Mouse (Mus musculus) ovary, adult 18-20 months (tissue): ENCODE results near the gene Fat3.
A peak's percentile ranks its signal among the peaks of the same experiment; 100 is the strongest.

Source experiments
- DNase-seq: peaks from one replicate; pipeline ENCODE4 v3.0.0; 2022; ENCODE audit warnings: low spot score, mixed read lengths

Gene Fat3

GRCm38 (mm10) chr9:16501186-16501711 lies at the start of gene Fat3:
TSS of gene Fat3 (minus strand) at chr9:16501285.
- no peak for DNase-seq

DNA sequence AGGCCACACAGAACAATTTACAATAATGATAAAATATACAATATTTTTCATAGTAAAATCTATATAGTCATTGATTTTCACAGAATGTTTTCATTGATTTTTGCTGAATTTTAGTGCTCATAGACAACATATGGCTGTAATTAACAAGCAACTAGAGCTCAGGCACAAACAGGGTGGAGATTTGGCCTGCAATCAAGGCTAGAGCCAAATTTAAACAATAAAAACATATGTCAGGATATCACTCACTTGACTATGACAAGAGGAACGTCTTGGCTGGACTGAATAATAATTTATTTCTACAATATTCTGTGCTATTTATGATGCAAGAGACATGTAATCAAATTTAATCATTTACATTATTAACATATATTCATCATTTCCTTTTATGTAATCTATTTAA lies 31.8 kb upstream of the Fat3 start:
- DNase-seq = no peak

DNA sequence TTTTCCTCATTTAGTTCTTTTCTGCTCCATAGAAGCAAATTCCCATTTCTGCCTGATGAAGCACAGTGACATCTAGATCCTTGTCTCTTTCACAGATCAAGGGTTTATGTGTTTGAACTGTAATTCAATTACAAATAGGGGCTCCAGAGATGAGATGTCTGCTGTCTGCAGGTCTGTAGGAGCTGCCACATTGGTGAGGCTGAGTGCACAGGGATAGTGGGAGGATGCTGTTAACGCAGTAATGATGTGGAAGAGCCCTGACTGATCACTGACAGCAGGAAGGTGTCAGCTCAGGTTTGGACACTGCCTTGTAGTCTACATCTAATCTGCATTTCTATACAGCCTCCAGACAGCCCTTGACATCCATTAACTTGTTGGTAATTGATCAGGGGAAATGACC lies 16.5 kb upstream of the Fat3 start:
- no peak for DNase-seq

DNA sequence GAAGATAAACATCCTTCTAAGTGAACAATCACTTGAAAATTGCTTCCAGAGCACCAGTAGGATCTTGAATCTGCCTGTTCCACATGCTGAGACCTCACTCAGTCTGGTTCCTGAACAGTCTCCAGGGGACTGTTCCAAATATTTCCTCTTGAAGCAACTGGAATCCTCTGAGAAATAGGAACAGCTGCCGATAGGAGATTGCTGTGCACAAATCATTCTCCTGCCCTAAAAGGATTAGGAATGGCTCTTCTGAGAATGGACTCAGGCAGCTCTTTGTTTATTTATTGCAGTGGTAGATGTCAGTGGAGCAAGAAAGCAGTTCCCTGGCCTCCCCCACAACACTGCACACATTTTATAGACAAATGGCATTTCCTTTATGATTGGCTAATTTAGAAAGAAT lies 10.9 kb upstream of the Fat3 start:
- DNase-seq = no peak

GRCm38 (mm10) chr9:16503776-16504175 lies 2.7 kb upstream of the Fat3 start:
- no peak for DNase-seq

DNA sequence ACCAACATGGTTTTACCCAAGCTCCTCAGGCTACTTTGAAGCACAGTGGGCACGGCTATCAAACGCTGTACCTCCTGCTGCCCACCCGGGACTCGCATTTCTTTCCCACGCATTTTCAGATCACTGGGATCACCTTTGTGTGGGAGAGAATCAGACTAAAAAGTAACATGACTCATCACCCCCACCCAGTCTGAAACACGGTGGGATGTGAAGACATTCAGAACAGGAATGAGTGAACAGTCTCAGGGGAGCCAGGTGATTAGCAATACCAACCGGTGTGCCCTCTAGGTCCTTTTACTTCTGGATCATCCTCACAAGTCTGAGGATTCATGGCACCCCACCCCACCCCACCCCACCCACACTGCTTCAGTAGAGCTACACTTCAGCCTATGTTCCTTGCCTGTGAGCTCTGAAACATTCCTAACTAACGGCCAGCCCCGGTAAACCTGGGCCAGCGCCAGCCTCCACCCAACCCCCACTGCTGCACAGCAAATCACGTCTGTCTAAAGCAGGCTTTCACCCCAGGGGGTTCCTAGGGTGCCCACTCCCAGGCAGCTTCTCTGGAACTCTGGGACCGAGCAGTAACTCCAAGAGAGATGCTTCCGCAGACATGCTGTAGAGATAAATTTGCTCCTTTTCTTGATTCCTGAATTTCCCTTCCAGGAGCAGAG lies 1.7 kb upstream of the Fat3 start:
- DNase-seq = no peak

DNA sequence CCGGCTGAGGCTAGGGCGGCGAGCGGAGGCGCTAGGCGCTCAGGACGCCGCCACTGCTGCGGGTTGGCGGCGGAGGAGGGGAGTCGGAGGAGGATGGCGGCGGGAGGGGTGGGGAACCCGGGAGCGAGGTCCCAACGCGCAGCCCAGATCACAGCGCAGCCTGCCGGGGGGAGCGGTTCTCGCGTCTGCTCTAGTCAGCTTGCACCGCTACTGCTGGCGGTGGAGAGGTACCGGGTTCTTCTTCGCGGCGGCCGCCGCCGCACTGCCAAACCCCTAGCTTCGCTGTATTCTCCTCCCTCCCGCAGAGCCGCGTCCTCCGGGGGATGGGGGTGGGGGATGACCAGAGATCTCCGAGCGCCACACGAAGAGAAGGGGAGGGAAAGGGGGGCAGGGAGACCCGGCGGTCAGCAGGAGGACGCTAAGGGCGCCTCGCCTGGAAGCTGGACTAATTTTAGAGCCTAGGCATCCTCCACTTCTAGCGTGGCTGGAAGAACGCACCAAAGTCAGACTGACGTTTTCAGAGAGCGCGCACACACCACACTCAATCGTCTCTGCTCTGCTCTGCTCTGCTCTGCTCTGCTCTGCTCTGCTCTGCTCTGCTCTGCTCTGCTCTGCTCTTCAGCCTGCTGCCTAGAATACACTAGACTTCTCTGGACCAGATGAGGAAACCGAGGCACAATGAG lies 1.0 kb upstream of the Fat3 start:
- DNase-seq = peak; percentile 20

- peak; percentile 1 for DNase-seq
Observed at GRCm38 (mm10) chr9:16500382-16501185, 501 bp downstream of the Fat3 start.

DNA sequence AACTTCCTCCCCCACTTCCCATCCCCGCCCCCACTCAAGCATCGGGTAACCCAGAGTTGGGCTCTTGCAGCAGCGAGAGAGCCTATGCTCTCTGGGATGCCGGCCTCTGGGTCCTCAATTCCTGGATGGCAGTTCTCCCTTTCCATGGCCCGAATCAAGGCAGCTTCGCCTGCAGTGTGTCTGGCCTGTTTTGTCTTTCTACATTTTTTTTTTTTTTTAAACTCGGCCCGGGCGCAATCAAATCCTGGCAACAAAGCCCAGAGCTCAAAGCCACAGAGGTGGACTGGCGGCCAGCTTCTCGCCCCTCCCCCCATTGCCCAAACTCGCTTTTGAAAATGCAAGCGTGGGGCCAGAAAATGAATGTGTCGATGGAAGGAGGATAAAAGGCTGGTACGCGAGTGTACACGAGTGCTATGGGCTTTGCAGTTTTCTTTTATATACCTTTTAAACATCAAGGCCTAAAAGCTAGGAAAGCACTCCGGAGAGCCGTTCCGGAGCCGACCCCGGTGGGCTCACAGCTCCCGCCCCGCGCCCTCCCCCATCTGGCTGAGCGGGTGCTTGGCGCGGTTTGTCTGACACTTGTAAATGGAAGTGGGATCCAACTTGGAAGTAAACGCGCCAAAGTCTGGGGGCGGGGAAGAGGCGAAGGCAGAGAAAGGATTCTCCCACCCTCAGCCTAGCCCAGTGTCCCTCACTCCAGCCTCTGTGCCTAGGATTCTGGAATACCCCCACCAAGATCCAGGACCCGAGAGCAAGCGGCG lies 1.3 kb downstream of the Fat3 start:
- DNase-seq = peak; percentile 1

GRCm38 (mm10) chr9:16498876-16499275 lies 2.2 kb downstream of the Fat3 start:
- no peak for DNase-seq

DNA sequence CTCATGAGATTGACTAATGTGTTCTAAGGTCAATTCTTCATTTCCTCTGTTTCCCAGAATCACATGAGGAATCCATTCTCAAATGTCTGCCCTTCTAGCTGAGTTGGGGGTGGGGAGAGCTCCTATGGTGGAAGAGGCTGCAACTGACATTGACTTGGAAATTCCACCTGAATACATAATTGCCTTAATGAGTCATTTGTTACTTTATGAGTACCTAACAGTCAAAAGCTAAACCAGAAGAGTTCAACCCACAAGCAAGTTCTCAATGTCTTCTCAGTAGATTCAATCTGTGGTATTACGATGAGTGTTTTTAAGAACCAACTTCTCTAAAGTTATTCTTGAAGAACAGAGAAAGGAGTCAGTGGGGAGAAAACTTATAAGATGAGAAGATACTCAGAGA lies 3.7 kb downstream of the Fat3 start:
- no peak for DNase-seq

- no peak for DNase-seq
Observed at GRCm38 (mm10) chr9:16496331-16496730, 4.8 kb downstream of the Fat3 start.

- no peak for DNase-seq
Observed at GRCm38 (mm10) chr9:16489661-16490060, 11.4 kb downstream of the Fat3 start.

DNA sequence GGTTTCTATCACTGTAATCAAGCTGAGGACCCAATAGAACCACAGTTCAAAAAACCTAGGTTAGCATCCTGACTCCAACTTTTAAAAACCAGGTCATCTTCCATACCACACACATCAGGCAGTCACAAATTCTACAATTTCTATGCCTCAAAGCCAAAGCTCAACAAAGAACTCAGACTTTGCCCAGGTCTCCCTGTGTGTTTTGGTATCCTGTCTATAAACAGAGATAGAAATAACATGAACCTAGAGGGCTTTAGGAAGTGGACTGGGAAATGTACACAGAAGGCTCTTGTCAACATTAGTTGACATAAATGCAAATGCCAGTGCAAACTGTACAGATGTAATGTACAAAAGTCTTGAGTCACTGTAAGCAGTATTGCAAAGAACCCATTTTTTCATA lies 13.5 kb downstream of the Fat3 start:
- DNase-seq = no peak

DNA sequence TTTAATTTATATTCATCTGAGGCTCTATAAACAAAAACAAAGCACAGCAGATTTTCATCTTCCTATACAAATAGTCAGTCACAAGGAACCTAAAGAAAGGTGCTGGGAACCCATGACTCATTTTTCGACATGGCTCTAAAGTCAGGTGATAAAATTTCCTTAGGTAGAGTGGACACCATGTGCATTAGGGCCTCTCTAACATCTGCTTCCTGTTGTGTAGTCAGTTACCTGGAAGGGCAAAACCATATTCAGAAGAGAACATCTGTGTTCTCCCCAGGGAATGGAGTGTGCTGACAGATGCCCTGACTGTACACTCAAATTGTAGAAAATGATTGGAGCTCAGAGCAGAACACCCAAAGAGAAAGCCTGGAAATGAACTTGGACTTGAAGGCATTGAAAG lies 14.9 kb downstream of the Fat3 start:
- DNase-seq = no peak

- no peak for DNase-seq
Observed at GRCm38 (mm10) chr9:16485173-16485572, 15.9 kb downstream of the Fat3 start.

DNA sequence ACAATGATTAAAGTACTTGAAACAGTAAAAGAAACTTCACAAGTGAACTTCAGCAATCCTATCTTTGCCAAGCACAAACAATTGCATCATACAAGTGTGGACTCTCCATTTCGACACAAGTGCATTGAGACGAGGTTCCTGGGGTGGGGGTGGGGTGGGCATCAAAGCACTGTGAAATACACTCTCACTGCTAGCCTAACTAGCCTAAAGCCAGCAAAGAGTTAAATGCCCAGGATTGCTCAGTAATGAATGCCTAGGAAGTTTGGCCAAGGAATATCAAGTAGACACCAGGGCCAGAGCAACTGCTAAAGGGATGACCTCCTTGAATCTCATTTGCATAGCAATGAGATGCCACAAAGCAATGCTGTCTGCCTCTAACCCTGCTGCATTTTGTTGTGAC lies 16.3 kb downstream of the Fat3 start:
- DNase-seq = no peak

GRCm38 (mm10) chr9:16461491-16461890 lies 39.6 kb downstream of the Fat3 start:
- DNase-seq = no peak

DNA sequence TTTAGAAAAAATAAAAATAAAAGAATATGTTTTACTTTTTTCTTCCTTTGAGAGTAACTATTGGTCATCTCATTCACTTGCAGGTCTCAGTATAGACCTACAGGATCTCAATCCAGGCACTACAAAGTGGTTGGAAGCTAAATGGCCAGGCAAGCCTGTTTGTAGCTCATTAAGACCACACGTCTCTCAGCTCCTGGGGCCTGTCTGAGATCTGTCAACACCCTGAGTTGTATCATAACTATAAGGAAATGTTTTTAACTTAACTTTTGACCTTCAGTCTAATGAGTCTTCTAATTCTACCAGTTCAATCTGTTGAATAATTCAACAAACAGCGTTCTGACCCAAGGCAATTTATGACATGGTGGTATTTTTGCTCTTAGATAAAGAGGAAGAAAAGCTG lies 40.5 kb downstream of the Fat3 start:
- DNase-seq = no peak

DNA sequence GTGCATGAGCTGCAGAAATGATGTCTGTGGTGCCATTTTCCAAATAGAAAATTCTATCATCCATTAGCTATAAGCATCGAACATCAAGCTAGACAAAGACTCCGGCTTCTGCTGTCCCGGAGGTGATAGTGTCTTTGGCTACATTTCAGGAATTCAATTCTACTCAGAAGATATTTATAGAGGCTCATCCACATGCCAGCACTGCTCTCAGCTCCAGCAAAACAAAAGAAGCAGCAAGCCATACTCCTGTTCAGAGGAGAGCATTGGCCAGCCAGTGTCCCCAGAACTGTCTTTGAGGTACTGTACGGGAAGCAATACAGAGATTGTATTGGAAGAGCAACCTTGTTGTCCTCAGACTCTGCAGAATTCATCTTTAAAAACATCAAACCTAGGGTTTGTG lies 59.2 kb downstream of the Fat3 start:
- no peak for DNase-seq

- no peak for DNase-seq
Observed at GRCm38 (mm10) chr9:16440638-16441037, 60.4 kb downstream of the Fat3 start.

DNA sequence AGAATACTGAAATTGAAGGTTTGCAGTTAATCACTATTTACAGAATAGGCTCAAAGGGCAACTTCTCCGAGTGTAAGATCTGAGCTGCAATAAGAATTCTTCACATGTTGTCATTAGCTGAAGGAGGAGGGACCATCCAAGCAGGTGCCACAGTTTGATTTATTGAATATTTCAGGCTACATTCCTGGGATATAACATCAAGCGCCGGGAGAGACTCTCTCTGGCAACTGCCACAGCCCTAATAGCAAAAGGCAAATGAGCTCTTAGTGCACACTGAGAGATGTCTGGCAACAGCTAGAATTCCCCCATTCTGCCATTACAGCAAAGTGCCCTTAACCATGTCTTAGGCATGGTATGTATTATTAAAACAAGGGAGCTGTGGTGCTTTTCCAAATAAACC lies 61.1 kb downstream of the Fat3 start:
- DNase-seq = no peak
